Mouse (Mus musculus) megakaryocyte, adult 5-6 weeks (primary cell): ENCODE measurements at regions not wholly inside any gene's neighbourhood (a gene's known extent, or its start where the extent isn't known, plus 50 kb on each side); places are given as distances from the start of the nearest gene placed in this dataset.

ENCODE experiments used
- ATAC-seq: 2 replicates; pipeline ENCODE4 v1.8.0; 2016; ENCODE audit warnings: mild to moderate bottlenecking, inconsistent platforms; ENCODE audit not compliant: poor library complexity, severe bottlenecking

DNA sequence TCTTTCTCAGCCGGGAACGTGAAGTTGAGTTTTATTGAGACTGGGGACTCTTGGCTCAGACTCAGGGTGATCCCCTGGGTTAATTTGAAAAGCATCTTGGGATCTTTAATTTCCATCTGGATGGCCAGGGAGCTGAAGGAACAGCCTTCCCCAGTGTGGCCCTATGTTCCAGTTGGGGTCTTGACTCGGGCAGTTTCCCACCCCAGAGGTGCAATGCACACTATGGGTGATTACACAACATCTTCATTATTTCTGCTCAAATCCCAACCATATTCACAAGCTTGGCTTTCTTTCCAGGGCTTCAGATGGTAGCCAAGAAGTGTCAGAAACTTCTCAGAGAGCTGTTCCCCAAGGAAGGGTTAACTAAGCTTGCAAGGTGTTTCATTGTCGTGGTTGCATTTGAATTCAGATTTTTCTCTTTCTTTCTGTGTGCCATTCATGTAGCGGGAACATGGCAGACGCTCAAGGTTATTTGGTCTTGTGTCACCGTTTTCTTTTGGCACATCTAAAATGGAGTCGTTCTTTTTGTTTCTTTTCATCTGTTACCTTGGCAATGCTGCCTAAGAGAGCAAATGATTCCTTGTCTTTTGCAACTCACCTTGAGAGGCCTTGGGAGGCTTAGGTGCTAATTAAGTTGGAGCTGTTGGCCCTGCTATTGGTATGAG is 179.5 kb downstream of the Fam169b start:
- no peak for ATAC-seq

DNA sequence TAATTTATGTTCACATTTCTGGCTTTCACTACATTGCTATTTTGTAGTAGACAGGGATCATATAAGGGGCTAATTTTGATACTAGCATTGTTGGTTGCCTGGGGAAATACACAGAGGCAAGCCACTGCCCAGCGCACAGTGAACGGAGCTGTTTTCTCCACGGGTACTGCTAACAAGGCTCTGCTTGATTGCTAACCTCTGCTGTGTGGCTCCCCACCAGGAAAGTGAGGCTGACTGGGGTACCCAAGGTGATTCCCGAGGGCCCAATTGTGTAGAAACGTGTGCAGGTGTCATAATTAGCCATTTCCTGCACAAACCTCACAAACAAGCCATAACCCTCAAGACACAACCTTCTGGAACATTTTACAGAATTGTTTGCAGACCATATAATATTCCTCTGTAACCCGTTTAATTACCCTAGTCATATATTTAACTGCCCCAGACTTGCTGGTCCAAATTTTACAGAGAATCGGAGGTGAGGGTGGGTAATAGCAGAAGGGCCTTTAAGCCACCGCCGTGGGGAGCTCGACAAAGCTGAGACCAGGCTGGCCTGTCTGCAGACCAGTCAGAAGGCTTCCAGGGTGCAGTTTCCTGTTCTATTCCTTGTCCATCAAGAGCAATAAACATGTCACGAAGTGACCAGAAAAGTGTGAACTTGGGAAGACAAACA is 170.9 kb downstream of the Fam169b start:
- ATAC-seq, result no peak

DNA sequence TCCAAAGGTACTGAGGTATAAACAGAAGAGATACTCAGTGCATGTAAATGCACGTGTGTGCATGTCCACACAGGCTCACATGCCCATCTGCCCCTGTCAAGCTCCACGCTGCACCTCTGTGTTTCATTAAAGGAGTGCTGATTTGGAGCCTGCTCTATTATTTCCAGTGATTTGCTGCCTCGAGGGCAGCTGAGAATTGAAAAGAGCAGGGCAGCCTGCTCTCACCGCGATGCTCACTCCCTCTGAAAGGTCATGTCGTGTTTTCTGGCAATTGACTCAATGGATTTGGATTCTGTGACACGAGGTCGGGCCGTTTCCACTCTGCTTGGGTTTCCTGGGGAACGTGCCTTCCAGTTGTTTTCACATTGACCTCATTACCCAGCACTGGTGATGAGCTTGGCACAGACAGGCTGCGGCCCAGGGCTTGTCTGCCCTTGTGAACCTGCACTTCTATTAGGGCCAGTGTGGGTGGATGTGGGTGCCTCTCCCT is 167.1 kb downstream of the Fam169b start:
- ATAC-seq, result no peak

DNA sequence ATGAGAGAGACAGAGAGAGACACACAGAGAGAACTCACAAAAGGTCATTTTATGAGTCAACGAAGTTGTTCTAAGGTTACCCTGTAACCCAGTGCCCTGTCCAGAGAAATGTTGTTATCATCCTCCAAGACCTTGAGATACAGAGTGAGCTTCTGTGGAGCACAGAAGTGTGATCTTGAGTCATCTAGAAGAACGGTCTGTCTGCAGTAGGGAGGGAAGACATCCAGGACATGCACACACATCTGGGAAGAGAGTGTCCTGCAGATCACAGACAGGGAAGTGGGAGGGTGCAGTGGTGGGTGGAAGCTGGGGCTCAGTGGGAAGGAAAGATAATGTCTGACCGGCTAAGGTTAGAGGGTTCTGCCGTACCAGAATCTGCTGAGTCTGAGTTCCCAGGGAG is 155.3 kb downstream of the Fam169b start:
- ATAC-seq, result no peak

DNA sequence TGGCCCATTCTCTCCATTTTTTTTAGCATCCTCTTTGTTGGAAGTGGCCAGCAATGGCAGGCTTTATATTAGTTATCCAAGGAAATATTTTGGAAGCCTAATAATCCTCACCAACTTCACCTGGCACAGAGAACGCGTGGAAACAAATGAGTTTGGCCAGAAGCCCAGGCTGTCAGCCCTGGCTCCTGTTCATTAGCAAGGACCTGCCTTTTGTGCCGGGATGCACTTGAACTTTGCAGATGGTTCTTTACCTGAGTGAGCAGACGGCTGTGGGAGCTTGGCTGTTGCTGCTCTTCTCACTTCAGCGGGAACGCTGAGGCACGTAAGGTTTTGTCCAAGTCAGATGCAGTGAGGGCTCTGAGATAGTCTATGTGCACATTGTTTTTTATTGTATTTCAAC is 142.3 kb downstream of the Fam169b start:
- ATAC-seq, result no peak

DNA sequence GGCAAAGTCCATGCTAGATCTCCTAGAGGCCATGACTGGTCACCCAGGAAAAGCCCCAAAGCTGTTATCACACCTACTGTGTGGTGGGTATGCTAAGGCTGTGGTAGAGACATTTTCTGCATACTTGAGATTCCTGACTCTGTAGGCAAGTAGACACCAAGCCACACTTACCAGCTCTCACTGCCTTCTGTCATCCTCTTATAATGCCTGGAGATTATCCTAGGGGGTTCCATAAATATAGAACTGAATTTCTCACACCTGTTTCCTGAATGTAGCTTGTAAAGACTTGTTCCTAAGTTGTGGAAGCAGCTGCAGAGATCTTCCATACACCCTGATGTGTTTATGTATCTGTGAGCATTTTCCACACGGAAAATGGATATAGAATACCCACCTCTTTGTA is 139.1 kb downstream of the Fam169b start:
- ATAC-seq, result no peak
